Mouse (Mus musculus) neural tube, embryonic 11.5 days (tissue): Measurements from ENCODE around the gene Cxcr6. TPM values are rescaled to one million over a fixed set of nuclear protein-coding genes. Genes with fewer than 3 reads are reported as not detected.

Experiments used
- ATAC-seq: fragments of 200-750 bp; cut with Nextera tagmentation; 2 replicates; pipeline ENCODE4 v1.8.0; 2017; ENCODE audit warnings: moderate number of reproducible peaks, mild to moderate bottlenecking, moderate TSS enrichment, moderate library complexity; ENCODE audit not compliant: insufficient read depth, low FRiP score, low TSS enrichment
- DNase-seq: peaks from one replicate; pipeline ENCODE4 v3.0.0-alpha.2; 2015; ENCODE audit warnings: low spot score
- H3K27ac ChIP-seq: fragments of 300-500 bp; sonication (generic); 2 replicates; pipeline ENCODE4 v1.5.1; 2014; ENCODE audit warnings: low read depth, mild to moderate bottlenecking, low read length
- H3K27me3 ChIP-seq: fragments of 300-500 bp; sonication (generic); 2 replicates; pipeline ENCODE4 v1.6.1; 2014; ENCODE audit warnings: mild to moderate bottlenecking, low read length, mixed read lengths; ENCODE audit not compliant: control insufficient read depth, insufficient read depth
- H3K36me3 ChIP-seq: fragments of 300-500 bp; sonication (generic); 2 replicates; pipeline ENCODE4 v1.6.1; 2014; ENCODE audit warnings: mild to moderate bottlenecking, low read length, moderate library complexity, mixed read lengths; ENCODE audit not compliant: control insufficient read depth, insufficient read depth
- H3K4me1 ChIP-seq: fragments of 300-500 bp; sonication (generic); 2 replicates; pipeline ENCODE4 v1.6.1; 2014; ENCODE audit warnings: low read length, mixed read lengths; ENCODE audit not compliant: control insufficient read depth, insufficient read depth
- H3K4me2 ChIP-seq: fragments of 300-500 bp; sonication (generic); 2 replicates; pipeline ENCODE4 v1.6.1; 2014; ENCODE audit warnings: low read depth, mild to moderate bottlenecking, moderate library complexity
- H3K4me3 ChIP-seq: fragments of 300-500 bp; sonication (generic); 2 replicates; pipeline ENCODE4 v1.5.1; 2014; ENCODE audit warnings: low read depth, low read length
- H3K9ac ChIP-seq: fragments of 300-500 bp; sonication (generic); 2 replicates; pipeline ENCODE4 v1.6.1; 2014; ENCODE audit warnings: mild to moderate bottlenecking, low read length
- H3K9me3 ChIP-seq: fragments of 300-500 bp; sonication (generic); 2 replicates; pipeline ENCODE4 v1.6.1; 2016; ENCODE audit warnings: low read length; ENCODE audit not compliant: control insufficient read depth
- WGBS: fragments of 180-500 bp; shearing (Covaris S2); extraction: QIAGEN DNeasy Blood & Tissue Kit; methylation state at CpG from one replicate; pipeline ENCODE4 v1.1.7; 2014; 5-methylcytosine and 5-hydroxymethylcytosine counted together
- polyA plus RNA-seq: library from polyadenylated mRNA; unstranded; fragments of >200 nt; fragmentation: Nextera tagmentation; extraction: Ambion mirVana; gene quantifications from 2 replicates; pipeline ENCODE4 v1.2.1, GENCODE M21; 2014

Cxcr6 gene
- polyA plus RNA-seq, 1 experiment from 2014 or later, result 0.24 TPM

GRCm38 (mm10) chr9:123835851-123836250 is 29.6 kb downstream of the Cxcr6 start:
- Histone ChIP-seq H3K4me1 (no peaks in the 10 kb centered on the region), H3K27me3 (no peaks in the 10 kb centered on the region), H3K27ac (no peak overlapping the region), H3K9ac (no peak overlapping the region), H3K9me3 (no peaks in the 10 kb centered on the region), H3K36me3 (no peaks in the 10 kb centered on the region; the same call in 1 of the 2 replicates), H3K4me2 (no peak overlapping the region), H3K4me3 (no peak overlapping the region)
- ATAC-seq (no peak), DNase-seq (no peak)
- 92% methylated on average over 3 of the region's 3 CpGs for WGBS

- no peak overlapping the region for H3K27ac ChIP-seq
- no peak for ATAC-seq
- WGBS, result 91% methylated on average over 6 of the region's 6 CpGs
Measured at GRCm38 (mm10) chr9:123840243-123840642, 34.0 kb downstream of the Cxcr6 start.

DNA sequence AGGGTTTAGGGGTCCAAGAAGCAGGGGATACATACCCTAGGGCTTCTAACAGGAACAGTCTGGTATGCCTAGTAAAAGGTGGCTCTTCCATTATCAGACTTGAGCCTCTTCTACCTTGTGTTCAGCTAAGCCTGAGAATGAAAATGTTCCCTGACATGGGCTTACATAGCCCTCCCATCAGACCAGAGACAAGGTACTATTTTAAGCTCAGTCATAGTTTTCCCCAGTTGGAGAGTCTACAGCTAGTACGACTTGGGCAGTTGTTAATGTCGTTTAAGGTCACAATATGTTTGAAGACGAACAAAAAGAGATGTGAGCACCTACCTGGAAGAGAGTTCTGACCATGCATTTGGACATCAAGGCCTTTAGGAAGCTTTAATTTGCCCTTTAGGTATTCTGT is 38.2 kb downstream of the Cxcr6 start:
- H3K4me2 ChIP-seq, result no peak overlapping the region
- no peak for DNase-seq
- H3K27ac ChIP-seq, result no peak overlapping the region
- no peaks in the 10 kb centered on the region for H3K9me3 ChIP-seq
- WGBS, result 91% methylated on average over 3 of the region's 3 CpGs
- no peaks in the 10 kb centered on the region for H3K36me3 ChIP-seq
- H3K4me3 ChIP-seq, result no peak overlapping the region
- no peak for ATAC-seq
- H3K27me3 ChIP-seq, result no peaks in the 10 kb centered on the region
- no peak overlapping the region for H3K9ac ChIP-seq
- no peaks in the 10 kb centered on the region for H3K4me1 ChIP-seq

More at GRCm38 (mm10) chr9:123840243-123840642, 34.0 kb downstream of the Cxcr6 start:
- DNase-seq, result no peak
- Histone ChIP-seq H3K36me3 (no peaks in the 10 kb centered on the region; the same call in 1 of the 2 replicates), H3K9ac (no peak overlapping the region), H3K4me1 (no peaks in the 10 kb centered on the region), H3K9me3 (no peaks in the 10 kb centered on the region), H3K4me3 (no peak overlapping the region), H3K27me3 (no peaks in the 10 kb centered on the region), H3K4me2 (no peak overlapping the region)

DNA sequence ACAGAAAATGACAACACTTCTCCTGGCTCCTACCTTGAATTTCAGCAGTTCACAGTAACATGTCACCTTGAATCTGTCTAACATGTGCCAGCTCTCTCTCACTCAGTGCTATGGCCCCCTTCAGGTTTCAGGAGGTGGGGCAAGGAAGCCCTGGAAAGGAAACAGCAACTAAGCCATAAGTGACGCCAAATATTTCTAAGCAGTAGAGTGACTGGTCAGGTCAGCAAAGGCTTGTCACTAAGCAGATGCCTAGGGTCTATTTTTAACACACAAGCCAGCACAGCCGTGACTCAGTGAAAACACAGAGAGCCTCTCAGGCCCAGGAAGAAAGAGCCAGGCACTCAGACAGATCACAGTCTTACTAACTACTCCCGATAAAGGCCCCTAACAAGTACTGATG is 38.8 kb downstream of the Cxcr6 start:
- WGBS, result 83% methylated on average over 3 of the region's 3 CpGs
- no peak overlapping the region for H3K4me3 ChIP-seq
- no peak overlapping the region for H3K27ac ChIP-seq
- no peaks in the 10 kb centered on the region for H3K27me3 ChIP-seq
- no peak for ATAC-seq
- no peaks in the 10 kb centered on the region for H3K9me3 ChIP-seq
- H3K4me2 ChIP-seq, result no peak overlapping the region
- DNase-seq, result no peak
- no peaks in the 10 kb centered on the region for H3K36me3 ChIP-seq
- H3K9ac ChIP-seq, result no peak overlapping the region
- H3K4me1 ChIP-seq, result no peaks in the 10 kb centered on the region

GRCm38 (mm10) chr9:123846490-123846889 is 40.2 kb downstream of the Cxcr6 start:
- H3K4me1 ChIP-seq, result peaks cover 6% of the 10 kb centered on the region; the same call in 1 of the 2 replicates
- H3K36me3 ChIP-seq, result no peaks in the 10 kb centered on the region
- H3K4me3 ChIP-seq, result no peak overlapping the region
- ATAC-seq (no peak), DNase-seq (no peak)
- no peaks in the 10 kb centered on the region for H3K9me3 ChIP-seq
- H3K27ac ChIP-seq, result no peak overlapping the region
- H3K9ac ChIP-seq, result no peak overlapping the region
- no peak overlapping the region for H3K4me2 ChIP-seq
- 100% methylated on average over 1 of the region's 1 CpGs for WGBS
- H3K27me3 ChIP-seq, result no peaks in the 10 kb centered on the region

DNA sequence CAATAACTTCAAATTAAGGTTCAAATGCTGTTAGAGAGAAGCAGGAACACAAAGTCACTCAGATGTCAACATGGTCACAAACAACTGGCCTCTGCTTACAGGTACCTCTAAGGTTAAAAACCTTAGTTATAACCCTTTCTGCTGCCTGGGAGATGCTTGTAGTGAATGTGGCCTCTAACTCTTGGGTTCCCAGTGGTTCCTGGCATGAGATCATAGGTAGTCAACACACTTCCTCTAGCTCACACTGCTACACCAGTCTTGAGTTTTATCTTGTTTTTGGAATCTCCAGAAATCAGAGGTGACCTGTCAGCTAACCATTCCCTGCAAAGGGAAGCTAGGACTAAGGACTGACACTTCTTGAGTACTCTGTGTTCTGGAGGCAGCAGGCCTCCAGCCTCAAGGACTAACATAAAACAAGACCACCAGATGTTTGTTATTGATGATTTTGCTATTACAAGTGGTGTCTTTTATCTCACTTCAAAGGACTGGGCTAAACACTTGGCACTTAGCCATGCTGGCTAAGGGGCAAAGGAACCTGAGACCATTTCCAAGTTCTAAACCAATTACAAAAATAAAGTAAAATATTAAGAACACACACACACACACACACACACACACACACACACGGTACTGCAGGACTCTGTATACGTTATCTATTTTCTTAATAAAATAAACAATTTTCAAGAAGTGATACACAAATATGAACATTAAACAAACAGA is 43.9 kb downstream of the Cxcr6 start:
- no peak for ATAC-seq

GRCm38 (mm10) chr9:123850705-123851061 is 44.4 kb downstream of the Cxcr6 start:
- WGBS, result 39% methylated on average over 2 of the region's 2 CpGs
- no peak for ATAC-seq

More for the DNA sequence above, 43.9 kb downstream of the Cxcr6 start:
- H3K4me2 ChIP-seq, result no peak overlapping the region; the same call in 1 of the 2 replicates
- 66% methylated on average over 2 of the region's 2 CpGs for WGBS
- H3K4me3 ChIP-seq, result no peak overlapping the region
- no peaks in the 10 kb centered on the region for H3K27me3 ChIP-seq
- H3K9ac ChIP-seq, result no peak overlapping the region
- no peaks in the 10 kb centered on the region for H3K36me3 ChIP-seq
- DNase-seq, result no peak
- no peaks in the 10 kb centered on the region for H3K9me3 ChIP-seq
- peaks cover 6% of the 10 kb centered on the region; the same call in 1 of the 2 replicates for H3K4me1 ChIP-seq
- H3K27ac ChIP-seq, result no peak overlapping the region

GRCm38 (mm10) chr9:123851062-123851712 is 44.9 kb downstream of the Cxcr6 start:
- Histone ChIP-seq H3K36me3 (no peaks in the 10 kb centered on the region), H3K4me1 (peaks cover 6% of the 10 kb centered on the region; the same call in 1 of the 2 replicates), H3K27ac (0 out of 2 replicates have a peak overlapping the region, but pooled peaks have one; percentile 1), H3K4me3 (peak overlapping the region; percentile 68), H3K27me3 (no peaks in the 10 kb centered on the region), H3K4me2 (peak overlapping the region; percentile 66), H3K9me3 (no peaks in the 10 kb centered on the region), H3K9ac (peak overlapping the region; percentile 63)
- ATAC-seq (peak; percentile 75), DNase-seq (no peak)
- under 1% methylated on average over 27 of the region's 27 CpGs for WGBS

More at GRCm38 (mm10) chr9:123850705-123851061, 44.4 kb downstream of the Cxcr6 start:
- no peak for DNase-seq
- Histone ChIP-seq H3K27me3 (no peaks in the 10 kb centered on the region), H3K27ac (no peak overlapping the region), H3K9me3 (no peaks in the 10 kb centered on the region), H3K4me1 (peaks cover 6% of the 10 kb centered on the region; the same call in 1 of the 2 replicates), H3K9ac (no peak overlapping the region), H3K4me3 (peak overlapping the region; percentile 68), H3K36me3 (no peaks in the 10 kb centered on the region), H3K4me2 (peak overlapping the region; percentile 66)
